18 mouse cellular contexts compared by ENCODE assay signal in genomic region chr13:54186394-54186793, GRCm38 (mm10). TPM values are rescaled to one million over a fixed set of nuclear protein-coding genes. Genes with fewer than 3 reads are reported as not detected.
"Had no signal": no experiment of that assay in that cellular context is flagged by ENCODE, and none has a peak within 500 bp of the region (broad histone marks: within the 10 kb centered on the region; RNA-seq: fewer than 3 reads in every experiment).

No protein-coding gene starts in this region.

- DNase-seq: kidney, adult 18-20 months; kidney, postnatal 10 days; kidney, postnatal 4 days; liver; liver, embryonic 13.5 days; liver, postnatal 0 days; lung, postnatal 14 days; midbrain, embryonic 14.5 days; retina, postnatal 1 day had no signal

- H3K4me1 ChIP-seq: limb, embryonic 12.5 days; liver, embryonic 13.5 days; lung, embryonic 15.5 days; midbrain, embryonic 10.5 days; neural tube, embryonic 12.5 days had no signal

- H3K4me3 ChIP-seq: layer of hippocampus, adult 2 months; left cerebral cortex, adult 2 months; limb, embryonic 12.5 days; liver, embryonic 13.5 days; lung, embryonic 15.5 days; midbrain, embryonic 10.5 days; neural tube, embryonic 12.5 days had no signal

- H3K36me3 ChIP-seq: limb, embryonic 12.5 days; liver, embryonic 13.5 days; lung, embryonic 15.5 days; midbrain, embryonic 10.5 days; neural tube, embryonic 12.5 days had no signal

- H3K9me3 ChIP-seq: liver, embryonic 13.5 days; lung, embryonic 15.5 days; midbrain, embryonic 10.5 days; neural tube, embryonic 12.5 days had no signal

- ATAC-seq: liver, postnatal 0 days had no signal

- H3K4me2 ChIP-seq: limb, embryonic 12.5 days; liver, embryonic 13.5 days; lung, embryonic 15.5 days; neural tube, embryonic 12.5 days had no signal

- H3K27ac ChIP-seq: layer of hippocampus, adult 2 months; left cerebral cortex, adult 2 months; limb, embryonic 12.5 days; liver, embryonic 13.5 days; lung, embryonic 15.5 days; macrophage; midbrain, embryonic 10.5 days; neural tube, embryonic 12.5 days; stomach, postnatal 0 days had no signal

- H3K9ac ChIP-seq: limb, embryonic 12.5 days; liver, embryonic 13.5 days; liver, postnatal 0 days; lung, embryonic 15.5 days; neural tube, embryonic 12.5 days had no signal

- H3K27me3 ChIP-seq: liver, embryonic 13.5 days had no signal

RNA-seq across cellular contexts. Expression of gene Hrh2, which starts 5.5 kb away (rescaled TPM):
- polyA plus RNA-seq: kidney, embryonic 14.5 days; limb, embryonic 12.5 days had no signal
